Mouse (Mus musculus): ENCODE measurements around the gene Serpina11.
"Not testable (repeated sequence)": the region's sequence is repeated elsewhere in the genome, so short reads cannot be mapped to it uniquely, and the experiment has no call there.

Serpina11 gene

GRCm38 (mm10) chr12:103969577-103970116 lies 20.1 kb downstream of the Serpina11 start:
- no peak for DNase-seq (ENCODE audit: low read depth)

GRCm38 (mm10) chr12:103966761-103967160 lies 23.0 kb downstream of the Serpina11 start:
- DNase-seq (ENCODE audit: low read depth): no peak

GRCm38 (mm10) chr12:103963288-103963687 lies 26.5 kb downstream of the Serpina11 start:
- DNase-seq (ENCODE audit: low read depth): no peak

- DNase-seq (ENCODE audit: low read depth): no peak
Observed at GRCm38 (mm10) chr12:103962860-103963259, 26.9 kb downstream of the Serpina11 start.

- DNase-seq (ENCODE audit: low read depth): no peak
Observed at GRCm38 (mm10) chr12:103962337-103962736, 27.4 kb downstream of the Serpina11 start.

- DNase-seq (ENCODE audit: low read depth): no peak
Observed at GRCm38 (mm10) chr12:103961716-103962115, 28.0 kb downstream of the Serpina11 start.

GRCm38 (mm10) chr12:103958798-103959197 lies 31.0 kb downstream of the Serpina11 start, which contains the start of gene Serpina1e:
Gene Serpina1e (minus strand): TSS chr12:103958975.
- no peak for DNase-seq (ENCODE audit: low read depth)

GRCm38 (mm10) chr12:103956555-103956954 lies 33.2 kb downstream of the Serpina11 start:
- DNase-seq (ENCODE audit: low read depth): not testable (repeated sequence)

GRCm38 (mm10) chr12:103952972-103953371 lies 36.8 kb downstream of the Serpina11 start:
- not testable (repeated sequence) for DNase-seq (ENCODE audit: low read depth)

GRCm38 (mm10) chr12:103946243-103946642 lies 43.5 kb downstream of the Serpina11 start:
- no peak for DNase-seq (ENCODE audit: low read depth)

All from c-Kit-positive CD71-positive TER-119-negative erythroid progenitor cells, embryonic 14.5 days (primary cell).